Mouse (Mus musculus) spleen, adult 12 weeks (tissue): Measurements from ENCODE around the gene Eif2b2.
A peak's percentile ranks its signal among the peaks of the same experiment; 100 is the strongest.

Experiments used
- DNase-seq: peaks from one replicate; pipeline ENCODE4 v3.0.0; 2022; ENCODE audit warnings: low spot score

Eif2b2 gene

GRCm38 (mm10) chr12:85219236-85219904 is at the start of gene Eif2b2:
Eif2b2 (plus strand) TSS chr12:85219481.
- peak; percentile 91 for DNase-seq

DNA sequence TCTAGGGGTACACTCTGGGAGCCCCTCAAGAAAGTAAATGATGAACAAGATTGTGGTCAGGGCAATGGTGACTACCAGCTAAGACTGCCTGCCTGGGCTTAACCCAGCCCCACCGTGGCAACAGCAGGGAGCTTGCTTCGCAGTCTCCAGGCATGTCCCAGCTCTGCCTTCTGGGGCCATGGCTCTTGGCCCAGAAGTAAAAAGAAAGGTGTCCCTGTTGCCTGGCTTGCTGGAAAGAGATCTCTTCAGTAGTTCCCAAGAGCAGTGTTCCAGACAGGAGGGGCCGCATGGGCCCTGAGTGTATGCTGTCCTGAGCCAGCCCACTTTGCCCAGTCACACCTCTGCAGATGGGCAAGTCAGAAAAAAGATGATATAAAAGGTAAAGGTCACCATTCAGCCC is 49.4 kb upstream of the Eif2b2 start:
- no peak for DNase-seq

DNA sequence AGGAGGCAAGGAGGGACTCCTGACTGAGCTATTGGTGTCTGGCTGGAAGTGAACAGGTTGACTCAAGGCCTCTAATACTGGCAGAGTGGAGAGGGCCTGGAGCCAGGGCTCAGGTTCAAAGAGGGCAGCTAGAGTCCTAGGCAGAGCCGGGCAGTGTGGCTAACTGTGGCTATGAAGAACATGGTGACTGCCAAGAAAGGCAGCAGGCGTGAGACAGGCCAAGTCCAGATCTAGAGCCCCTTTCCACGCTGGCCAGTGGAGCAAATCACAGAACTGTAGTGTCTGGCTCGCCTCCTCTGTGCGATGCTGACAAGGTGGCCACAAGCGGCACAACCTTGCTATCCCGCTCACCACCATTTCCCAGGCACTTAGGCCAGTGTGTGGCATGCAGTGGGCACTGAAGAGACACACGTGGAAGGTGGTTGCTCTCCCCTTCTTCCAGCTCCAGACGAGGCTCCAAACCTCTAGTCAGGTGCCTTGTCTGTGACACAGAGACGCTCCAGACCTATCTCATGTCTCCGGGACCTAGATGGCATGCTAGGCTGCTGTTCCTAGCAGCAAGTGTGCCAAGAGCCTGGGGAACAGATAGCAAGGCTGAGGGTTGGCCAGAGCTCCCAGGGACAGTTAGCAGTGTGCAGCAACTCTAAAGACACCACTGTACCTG is 48.9 kb upstream of the Eif2b2 start:
- no peak for DNase-seq

GRCm38 (mm10) chr12:85170948-85171307 is 48.4 kb upstream of the Eif2b2 start:
- DNase-seq = no peak

DNA sequence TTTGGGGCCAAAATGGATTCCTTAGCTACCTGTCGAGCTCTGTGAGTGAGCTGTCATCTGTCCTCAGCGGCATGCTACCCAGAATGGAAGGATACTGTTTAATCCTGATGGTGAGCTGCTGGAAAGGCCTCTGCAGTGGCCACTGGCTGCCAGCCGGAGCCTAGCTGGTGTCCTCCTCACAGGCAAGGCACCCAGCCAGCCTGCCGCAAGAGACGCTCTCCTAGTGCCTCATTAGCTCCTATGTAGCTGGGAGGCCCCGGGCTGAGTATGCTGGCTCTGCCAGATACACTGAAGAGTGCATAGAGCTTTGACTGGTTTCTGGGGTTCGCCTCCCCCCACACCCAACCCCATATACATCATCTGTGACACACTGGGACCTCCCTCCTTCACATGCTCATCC is 45.3 kb upstream of the Eif2b2 start:
- DNase-seq = no peak

- no peak for DNase-seq
These were observed 44.1 kb upstream of the Eif2b2 start for GRCm38 (mm10) chr12:85175087-85175675.

GRCm38 (mm10) chr12:85175926-85176845 is 43.1 kb upstream of the Eif2b2 start:
- DNase-seq = no peak

GRCm38 (mm10) chr12:85176846-85177523 is 42.3 kb upstream of the Eif2b2 start:
- DNase-seq = peak; percentile 18

DNA sequence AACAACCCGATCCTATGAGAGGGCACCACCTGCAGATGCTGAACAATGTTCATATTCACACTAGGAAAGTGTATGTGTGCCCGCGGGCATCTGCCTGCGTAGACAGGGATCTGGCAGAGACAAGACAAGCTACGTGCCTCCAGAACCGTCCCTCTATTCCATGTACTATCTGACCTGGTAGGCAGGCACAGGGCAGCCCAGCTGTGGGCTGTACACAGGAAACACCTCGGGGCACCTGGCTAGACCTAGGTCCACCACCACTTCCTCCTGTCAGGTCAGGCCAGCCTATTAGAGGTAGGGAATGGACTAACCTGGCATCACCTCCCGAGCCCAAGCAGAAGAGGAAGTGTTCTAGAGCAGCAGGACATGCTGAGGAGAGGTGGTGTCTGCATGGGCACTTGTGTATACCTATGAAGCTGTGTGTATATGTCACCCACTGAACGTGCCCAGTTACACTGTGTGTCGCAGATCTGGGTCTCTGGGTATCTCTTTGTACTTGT is 41.5 kb upstream of the Eif2b2 start, which contains the start of gene Pgf:
Pgf (minus strand) TSS at position 51 of the 500 bp plus-strand sequence.
- no peak for DNase-seq

DNA sequence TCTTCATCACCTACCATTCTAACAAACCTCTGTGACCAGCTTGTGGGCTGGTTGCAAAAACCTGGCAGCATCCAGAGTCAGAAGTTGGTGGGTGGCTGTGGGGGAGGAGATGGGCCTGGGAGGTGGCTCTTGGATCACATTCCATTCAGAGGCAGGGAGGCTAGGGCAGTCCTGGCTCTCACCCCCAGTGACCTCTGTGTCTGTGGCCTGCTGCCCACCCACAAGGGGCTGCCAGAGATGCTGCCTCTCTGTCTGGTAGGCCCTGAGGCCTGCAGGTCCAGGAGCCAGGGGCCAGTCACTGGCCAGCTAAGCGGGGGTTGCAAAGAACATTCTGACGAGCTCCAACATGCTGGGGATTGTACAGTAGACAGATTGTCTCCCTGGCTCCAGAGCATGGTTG is 41.0 kb upstream of the Eif2b2 start:
- no peak for DNase-seq

- no peak for DNase-seq
These were observed 37.6 kb upstream of the Eif2b2 start for GRCm38 (mm10) chr12:85181475-85182344.

GRCm38 (mm10) chr12:85182345-85182643 is 37.0 kb upstream of the Eif2b2 start:
- no peak for DNase-seq

DNA sequence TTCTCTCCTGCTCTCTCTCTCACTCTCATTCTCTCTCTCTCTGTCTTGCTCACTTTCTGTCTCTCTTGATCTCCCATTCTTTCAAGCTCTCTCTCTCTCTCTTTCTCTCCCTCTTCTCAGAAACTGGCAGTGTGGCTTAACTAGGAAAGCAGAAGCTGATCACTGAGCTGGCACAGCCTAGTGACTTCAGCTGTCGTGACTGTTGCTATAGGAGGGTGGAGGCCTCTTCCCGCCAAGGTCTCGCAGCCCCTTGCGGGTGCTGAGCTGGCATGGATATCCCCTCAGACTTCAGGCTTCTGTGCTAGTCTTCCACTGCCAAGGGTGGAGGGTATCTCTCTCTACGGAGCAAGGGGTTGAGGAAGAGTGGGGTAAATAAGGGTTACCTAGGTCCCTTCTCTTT is 36.4 kb upstream of the Eif2b2 start:
- no peak for DNase-seq

DNA sequence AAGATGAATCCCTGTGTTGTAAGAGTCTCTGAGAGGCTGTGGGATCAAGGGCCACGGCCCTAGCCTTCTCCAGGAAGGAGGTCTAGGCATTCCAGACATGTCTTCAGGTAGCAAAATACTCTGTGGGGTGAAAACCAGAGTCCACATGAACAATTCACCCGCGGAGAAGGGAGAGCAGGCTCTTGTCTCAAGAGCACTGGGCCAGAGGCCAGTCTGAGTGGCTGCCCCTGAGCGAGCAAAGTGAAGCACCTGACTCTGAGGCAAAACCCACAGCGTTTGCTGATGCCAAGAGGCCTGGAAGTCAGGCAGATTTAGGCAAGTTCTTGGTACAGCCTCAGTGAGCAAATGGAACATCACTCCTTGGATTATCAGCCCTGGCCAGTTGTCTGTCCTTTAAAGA is 35.2 kb upstream of the Eif2b2 start:
- no peak for DNase-seq

DNA sequence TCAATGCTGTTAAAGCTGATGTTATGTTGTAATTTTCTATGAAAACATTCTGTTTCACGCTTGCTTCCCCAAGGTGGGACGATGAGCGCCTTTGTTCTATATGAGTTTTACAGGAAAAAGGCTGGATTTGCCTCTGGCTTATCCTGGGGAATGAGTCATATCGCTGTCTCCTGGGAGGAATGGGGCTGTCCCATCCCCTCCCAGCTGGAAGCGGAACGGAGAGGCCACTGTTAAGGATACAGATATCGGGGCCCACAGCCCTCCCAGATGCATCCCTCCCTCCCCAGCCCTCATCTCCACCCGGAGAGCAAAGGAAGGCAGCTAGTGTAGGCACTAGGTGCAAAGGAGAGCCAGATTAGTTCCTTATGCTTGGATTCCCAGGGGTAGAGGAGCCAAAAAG is 33.5 kb upstream of the Eif2b2 start:
- DNase-seq = no peak

DNA sequence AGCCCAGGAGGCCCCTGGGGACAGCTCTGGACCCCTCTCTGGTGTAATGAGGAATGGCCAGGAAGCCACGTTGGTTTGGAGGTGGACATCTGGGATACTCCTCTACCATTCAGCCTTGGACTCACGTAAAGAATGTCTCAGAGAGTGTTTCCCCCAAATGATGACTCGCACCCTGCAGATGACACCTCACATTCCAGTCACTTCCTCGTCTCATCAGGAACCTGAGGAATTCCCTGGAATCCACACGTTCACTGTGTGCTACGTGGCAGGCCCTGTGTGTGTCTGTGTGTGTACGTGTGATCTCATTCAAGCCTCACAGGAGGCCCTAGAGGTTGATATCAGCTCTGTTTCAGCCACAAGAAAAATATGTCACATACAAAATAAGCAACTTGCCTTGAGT is 32.9 kb upstream of the Eif2b2 start:
- DNase-seq = no peak

DNA sequence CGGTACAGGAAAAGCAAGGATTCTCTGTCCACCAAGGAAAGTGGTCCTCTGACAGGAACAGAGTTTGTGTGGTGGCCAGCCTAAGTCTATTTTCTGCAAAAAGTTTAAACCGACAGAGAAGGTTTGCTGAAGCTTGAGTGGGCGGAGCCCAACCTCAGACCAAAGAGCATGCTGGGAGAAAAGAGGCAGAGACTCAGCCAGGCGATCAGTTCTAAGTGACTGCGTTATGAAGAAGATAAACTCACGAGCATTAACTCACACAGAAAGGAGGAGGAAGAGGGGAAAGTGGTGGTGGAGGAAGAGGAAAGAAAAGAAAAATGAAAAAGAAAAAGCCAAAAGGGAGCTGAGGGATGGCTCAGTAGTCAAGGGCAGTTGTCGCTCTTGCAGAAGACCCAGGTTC is 29.0 kb upstream of the Eif2b2 start:
- DNase-seq = no peak

GRCm38 (mm10) chr12:85192461-85193108 is 26.7 kb upstream of the Eif2b2 start:
- DNase-seq = no peak

DNA sequence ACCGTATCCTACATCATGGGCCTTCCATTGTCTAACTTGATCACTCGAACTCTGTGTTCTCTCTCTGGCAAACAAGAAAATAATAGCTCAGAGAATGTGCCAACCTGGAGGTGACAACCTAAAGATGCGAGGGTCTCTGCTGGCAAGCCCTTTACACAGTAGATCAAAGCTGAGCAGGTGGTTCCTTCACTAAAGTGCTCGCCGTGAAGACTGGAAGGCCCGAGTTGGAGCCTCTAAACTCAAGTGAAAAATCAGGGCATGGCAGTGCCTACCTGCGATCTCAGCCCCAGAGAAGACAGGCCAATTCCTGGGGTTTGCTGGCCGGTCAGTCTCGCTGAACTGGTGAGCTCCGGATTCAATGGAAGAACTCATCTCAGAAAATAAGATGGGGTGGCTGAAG is 26.1 kb upstream of the Eif2b2 start:
- DNase-seq = no peak

DNA sequence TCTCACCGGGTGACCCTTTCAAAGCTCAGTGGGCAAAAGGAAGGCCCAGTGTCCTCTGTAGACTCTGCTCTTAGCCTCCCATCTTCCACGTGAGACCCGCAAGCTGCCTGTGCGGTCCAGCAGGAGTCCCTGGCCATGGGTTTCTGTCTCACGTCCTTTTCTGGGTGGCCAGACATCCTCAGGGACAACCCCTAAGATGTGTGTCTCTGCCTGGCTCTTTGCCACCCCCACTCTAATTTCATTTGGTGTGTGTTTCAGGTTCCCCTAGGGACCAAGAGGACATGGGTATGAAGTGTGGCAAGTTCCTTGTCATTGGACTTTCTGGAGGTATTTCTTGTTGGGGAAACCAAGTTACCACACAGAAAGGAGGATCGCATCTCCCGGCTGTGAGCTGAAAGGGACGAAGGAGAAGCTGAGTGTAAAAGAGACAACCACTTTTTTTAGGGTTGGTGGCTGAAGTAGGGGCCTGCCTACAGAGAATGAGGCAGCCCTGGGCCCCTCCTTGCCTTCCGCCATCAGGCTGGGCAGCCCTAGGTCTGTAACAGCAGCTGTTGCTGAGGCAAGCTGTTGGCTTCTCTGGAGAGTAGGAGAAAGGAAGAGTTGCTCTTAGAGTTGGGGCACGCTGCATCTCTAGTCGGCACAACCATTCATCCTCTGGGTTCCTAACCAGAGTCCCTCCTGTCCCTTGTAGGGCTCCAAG is 25.2 kb upstream of the Eif2b2 start:
- DNase-seq = no peak
